Mouse (Mus musculus) gastrocnemius, adult 18-20 months (tissue): ENCODE data around the gene Crygs. TPM values are rescaled to one million over a fixed set of nuclear protein-coding genes. Genes with fewer than 3 reads are reported as not detected.

Experiments used
- DNase-seq: peaks from one replicate; pipeline ENCODE4 v3.0.0; 2021; ENCODE audit warnings: low spot score
- long read RNA-seq, 2 experiments: library from polyadenylated mRNA; stranded (forward); transcript quantifications; one replicate each; pipeline ENCODE4 v2.0.0; 2021
- total RNA-seq, 2 experiments: library from RNA; stranded (reverse); gene quantifications; 2 replicates each; pipeline ENCODE4 v1.2.3; 2021

The Crygs gene
- total RNA-seq, result not detected
- long read RNA-seq, experiment 1, result 0 reads
- long read RNA-seq, experiment 2, result 0 reads

DNA sequence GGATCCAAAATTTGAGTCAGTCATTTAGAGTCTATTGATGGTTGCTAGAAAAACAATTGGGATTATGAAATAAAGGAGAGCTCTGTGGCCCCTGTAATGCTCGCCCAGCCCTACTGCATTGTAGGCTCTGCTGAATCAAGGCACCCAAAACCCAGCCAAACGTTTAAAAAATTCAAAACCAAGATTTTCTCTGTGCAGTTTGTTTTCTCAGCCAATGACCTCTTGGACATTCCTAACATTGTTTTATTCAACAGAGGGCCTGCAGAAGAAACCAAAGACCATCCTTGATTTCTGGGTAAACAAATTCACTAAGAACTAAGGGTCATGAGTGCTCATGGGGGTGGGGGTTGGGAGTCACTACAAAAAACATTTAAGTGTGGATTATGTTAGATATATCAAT lies at the start of gene Crygs:
TSS of gene Crygs (minus strand) at position 101 of the 400 bp plus-strand sequence.
- DNase-seq, result no peak

- peak; percentile 98 for DNase-seq
These were observed 46.2 kb upstream of the Crygs start, which contains the start of the genes Tbccd1 and Dnajb11 for GRCm38 (mm10) chr16:22857431-22858113. Gene Tbccd1 (minus strand): TSS chr16:22857669. Gene Dnajb11 (plus strand): TSS chr16:22857845.

DNA sequence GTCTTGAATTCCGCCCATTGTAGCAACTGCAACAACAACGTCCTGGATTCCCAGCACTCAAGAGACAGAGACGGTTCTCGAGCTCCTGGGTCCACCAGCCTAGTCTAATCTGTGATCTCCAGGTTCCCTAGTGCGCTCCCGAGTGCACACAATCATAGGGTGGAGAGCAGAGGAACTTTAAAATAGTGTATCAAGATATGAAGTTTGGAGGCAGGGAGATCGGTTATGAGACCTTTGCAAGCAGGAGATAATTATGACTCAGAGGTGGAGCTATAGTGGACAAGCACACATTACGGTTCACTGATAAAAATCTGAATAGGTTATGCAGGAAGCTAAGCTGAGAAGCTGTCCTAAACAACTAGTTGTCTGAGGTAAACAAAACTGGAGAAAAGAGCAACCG lies 45.4 kb upstream of the Crygs start:
- no peak for DNase-seq

GRCm38 (mm10) chr16:22852709-22853108 lies 41.3 kb upstream of the Crygs start:
- no peak for DNase-seq

DNA sequence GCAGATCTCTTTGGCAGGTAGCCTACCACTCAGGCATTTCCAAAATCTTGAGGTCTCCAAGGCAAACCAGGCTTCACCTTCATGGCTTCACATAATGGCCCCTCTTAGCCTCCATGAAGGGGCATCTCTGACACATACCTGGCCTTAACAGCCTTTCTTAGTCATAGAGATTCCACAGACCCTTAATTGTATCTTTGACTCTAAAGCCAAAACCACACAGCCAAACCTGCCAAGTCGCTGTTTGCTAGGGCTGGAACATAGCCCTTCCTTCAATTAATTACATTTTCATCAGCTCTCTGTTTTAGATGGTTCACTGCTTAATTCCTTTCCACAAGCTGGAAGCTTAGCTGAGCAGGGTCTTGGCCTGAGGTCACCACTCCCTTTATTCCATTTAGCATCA lies 37.0 kb upstream of the Crygs start:
- DNase-seq, result no peak

GRCm38 (mm10) chr16:22847686-22848085 lies 36.3 kb upstream of the Crygs start:
- no peak for DNase-seq

GRCm38 (mm10) chr16:22845481-22845880 lies 34.1 kb upstream of the Crygs start:
- DNase-seq, result no peak

DNA sequence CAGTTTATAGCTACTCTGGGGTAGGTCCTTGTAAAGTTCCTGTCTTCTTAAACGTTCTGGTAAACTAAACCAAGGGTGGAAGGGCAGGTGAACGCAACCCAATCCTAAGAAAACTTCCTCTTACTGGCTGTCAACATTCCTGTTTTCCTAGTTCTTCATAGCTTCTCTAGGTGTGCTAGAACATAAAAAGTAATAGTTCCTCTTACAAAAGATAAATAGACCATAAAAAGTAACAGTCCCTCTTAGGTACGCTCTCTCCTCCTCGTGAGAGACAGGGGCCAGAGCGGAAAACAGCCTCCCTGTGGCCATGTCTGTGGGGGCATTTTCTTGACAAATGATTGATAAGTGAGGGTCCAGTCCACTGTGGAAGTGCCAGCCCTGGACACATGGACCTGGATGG lies 33.5 kb upstream of the Crygs start:
- no peak for DNase-seq

DNA sequence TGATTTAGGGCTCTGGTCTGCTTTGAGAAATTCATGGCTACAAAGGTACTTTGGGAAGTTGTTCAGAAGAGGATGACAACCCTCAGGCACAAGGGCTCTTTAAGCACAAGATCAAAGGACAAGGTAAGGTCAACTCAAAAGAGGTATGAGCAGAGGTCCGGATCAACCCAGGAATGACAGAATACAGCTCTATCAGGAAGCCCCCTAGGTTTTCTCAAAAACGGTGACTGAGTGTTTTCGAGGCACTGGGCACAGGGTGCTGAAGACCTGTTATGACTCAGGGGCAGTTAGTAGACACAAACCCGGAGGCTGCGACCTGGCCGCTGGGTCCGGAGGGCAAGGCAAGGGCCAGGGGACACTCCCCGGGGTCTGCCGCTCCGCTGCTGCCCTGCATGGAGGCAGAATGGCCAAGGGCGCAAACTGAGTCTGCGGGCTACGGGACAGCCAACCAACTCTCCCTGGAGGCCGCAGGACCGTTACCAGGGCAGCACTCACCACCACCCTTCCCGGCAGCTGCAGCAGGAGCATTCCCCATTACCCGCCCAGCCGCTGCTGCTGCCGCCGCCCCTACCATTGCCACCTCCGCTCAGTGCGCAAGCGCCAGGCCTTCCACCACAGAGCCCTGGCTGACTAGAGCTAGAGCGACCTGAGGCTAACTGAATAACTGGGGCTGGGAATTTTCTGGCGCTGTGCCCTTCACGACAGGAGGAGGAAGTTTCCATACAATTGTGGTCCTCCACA lies 32.9 kb upstream of the Crygs start:
- peak; percentile 64 for DNase-seq

DNA sequence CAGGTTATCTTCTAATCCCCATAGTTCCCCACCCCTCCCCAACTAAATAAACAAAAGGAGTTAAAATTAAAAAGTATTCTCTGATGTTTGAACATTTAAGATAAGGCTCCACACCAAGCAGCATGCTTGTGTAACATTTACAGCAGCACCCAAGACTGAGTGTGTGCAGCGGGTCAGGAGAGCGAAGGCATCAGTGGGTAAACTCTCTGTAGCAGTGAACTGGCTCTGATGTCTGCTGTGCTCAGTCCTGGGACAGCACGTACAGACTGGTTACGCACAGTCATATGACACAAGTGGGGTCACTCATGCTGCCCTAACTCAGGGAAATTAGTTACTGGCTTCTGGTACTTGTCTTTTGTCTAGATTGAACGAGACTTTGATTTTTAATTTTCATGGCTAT lies 31.5 kb upstream of the Crygs start:
- DNase-seq, result no peak

GRCm38 (mm10) chr16:22839146-22839857 lies 27.9 kb upstream of the Crygs start:
- no peak for DNase-seq

- DNase-seq, result no peak
These were observed 21.7 kb upstream of the Crygs start for GRCm38 (mm10) chr16:22832932-22833525.

- DNase-seq, result no peak
These were observed 9.4 kb upstream of the Crygs start for GRCm38 (mm10) chr16:22820731-22821130.

DNA sequence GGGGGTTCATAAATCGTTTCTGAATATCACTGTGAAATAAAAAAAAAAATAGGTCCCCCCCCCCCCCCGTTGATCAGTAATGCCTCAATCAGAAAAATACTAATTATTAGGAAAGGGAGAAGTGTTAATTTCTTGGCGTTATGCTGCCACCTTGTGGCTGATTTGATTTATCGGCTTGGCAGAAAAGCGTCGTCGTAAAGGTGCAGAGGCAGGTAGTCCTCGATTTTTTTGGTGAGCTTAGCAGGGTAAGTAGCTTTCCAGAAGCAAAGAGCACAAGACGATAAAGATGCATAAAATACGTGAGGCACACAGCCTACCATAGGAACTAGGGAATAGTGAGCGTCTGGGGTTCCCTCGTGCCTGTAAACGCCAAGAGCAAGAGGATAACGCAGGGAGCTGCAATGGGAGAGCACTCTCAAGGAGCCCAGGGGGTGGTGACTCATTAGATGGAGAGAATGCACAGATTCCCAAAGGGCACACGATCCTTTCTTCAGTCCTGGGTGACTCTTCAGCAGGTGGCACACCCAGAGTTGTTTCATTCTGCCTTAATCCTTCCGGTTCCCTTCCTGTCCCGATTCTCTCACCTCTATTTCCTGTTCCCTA lies 3.8 kb downstream of the Crygs start:
- peak; percentile 44 for DNase-seq

DNA sequence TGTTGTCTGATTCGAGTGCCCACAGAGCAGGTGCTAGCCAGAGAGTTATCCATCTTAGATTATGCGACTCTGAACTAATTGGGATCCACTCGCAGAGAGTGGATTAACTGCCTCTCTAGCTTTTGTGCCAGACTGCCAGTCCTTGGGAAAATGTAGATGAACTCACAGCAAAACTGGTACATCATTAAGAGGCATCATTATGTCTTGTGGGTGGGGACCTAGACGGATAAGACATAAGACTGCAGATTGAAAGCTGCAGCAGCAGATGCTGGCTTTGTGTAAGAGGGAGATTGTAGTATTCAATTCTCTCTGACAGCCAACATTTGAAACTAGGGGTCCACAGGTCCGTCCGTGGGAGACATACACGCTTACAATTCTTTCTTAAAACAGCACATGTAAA lies 8.6 kb downstream of the Crygs start:
- no peak for DNase-seq

- no peak for DNase-seq
These were observed 10.6 kb downstream of the Crygs start for GRCm38 (mm10) chr16:22800849-22801109.

- no peak for DNase-seq
These were observed 11.1 kb downstream of the Crygs start for GRCm38 (mm10) chr16:22800026-22800848.

GRCm38 (mm10) chr16:22798520-22798919 lies 12.9 kb downstream of the Crygs start:
- DNase-seq, result no peak

DNA sequence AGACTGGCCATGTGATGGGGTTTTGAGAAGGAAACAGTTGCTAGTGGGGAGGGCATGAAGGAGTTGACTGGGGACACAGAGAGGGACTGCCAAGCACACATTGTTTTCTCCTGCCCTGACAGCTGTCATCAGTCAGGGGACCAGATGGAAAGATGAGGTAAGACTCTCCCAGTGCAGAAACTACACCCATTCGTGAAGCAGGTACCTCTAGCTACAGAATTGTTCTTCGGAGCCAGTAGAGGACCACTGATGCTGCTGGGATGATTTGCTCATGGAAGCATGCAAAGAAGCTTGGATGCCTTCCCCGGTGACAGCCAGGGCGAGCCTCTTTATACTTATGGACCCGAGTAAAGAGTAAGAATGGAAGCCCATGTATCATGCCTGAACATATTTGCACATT lies 13.9 kb downstream of the Crygs start:
- DNase-seq, result no peak

GRCm38 (mm10) chr16:22795497-22795896 lies 15.9 kb downstream of the Crygs start:
- DNase-seq, result peak; percentile 7

DNA sequence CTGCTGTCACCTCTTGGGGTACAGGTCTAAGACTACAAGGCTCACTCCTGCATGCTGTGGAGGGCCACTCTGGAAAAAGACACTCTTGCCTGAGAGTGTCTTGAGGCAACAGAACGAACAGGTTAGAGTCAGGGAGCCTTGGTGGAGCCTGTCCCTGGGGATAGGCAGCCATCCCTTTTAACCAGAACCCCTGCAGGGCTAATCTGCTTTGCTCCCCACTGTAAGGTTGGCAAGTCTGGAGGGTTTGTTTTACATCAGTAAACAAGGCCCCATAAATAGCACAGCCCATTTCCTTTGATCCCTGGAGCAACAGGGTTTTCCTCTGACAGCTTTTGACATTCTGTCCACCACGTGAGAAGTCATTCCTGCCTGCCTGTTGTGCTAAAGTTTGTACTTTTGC lies 20.1 kb downstream of the Crygs start:
- no peak for DNase-seq
